Mouse (Mus musculus) limb, embryonic 11.5 days (tissue): ENCODE data around the gene Rbms2. TPM values are rescaled to one million over a fixed set of nuclear protein-coding genes. Genes with fewer than 3 reads are reported as not detected.

ENCODE experiments used
- microRNA counts: library from miRNA; unstranded; fragments of <30 nt; microRNA quantifications from one replicate; lab custom pipeline; 2016
- microRNA-seq: library from miRNA; unstranded; fragments of <30 nt; microRNA quantifications from one replicate; pipeline ENCODE4, GENCODE M21; 2016
- polyA plus RNA-seq: library from polyadenylated mRNA; unstranded; fragments of >200 nt; fragmentation: Nextera tagmentation; extraction: Ambion mirVana; gene quantifications from 2 replicates; pipeline ENCODE4 v1.2.1, GENCODE M21; 2014

Gene Rbms2
- polyA plus RNA-seq, 1 experiment from 2014 or later: 25.2 TPM

MicroRNAs within 50 kb of the gene (microRNA counts, 519-probe panel; counts per million panel counts)
- microRNA mmu-miR-677 (lab: Ali Mortazavi, UCI): not detected

Small RNA genes lying within 50 kb of the gene (microRNA-seq; reads per million reads assigned to microRNA genes)
- gene Mir677: 15.6 reads per million, percentile 27 among the genes with 10 or more reads in this experiment

Other genes with a start within 250 kb of the Rbms2 start
- not detected in 2 replicates for gene Hsd17b6, start 172.7 kb downstream of the Rbms2 start, polyA plus RNA-seq
- gene Prim1, start 165.1 kb downstream of the Rbms2 start, polyA plus RNA-seq: 111 TPM in 2 replicates
- 1,036 and 1,045 TPM in 2 replicates for gene Naca, start 144.7 kb downstream of the Rbms2 start, polyA plus RNA-seq
- gene Ptges3, start 121.3 kb downstream of the Rbms2 start, polyA plus RNA-seq: 631 and 646 TPM in 2 replicates
- 2,292 and 2,394 TPM in 2 replicates for gene Atp5b, start 97.0 kb downstream of the Rbms2 start, polyA plus RNA-seq
- gene Baz2a, start 88.7 kb downstream of the Rbms2 start, polyA plus RNA-seq: 16.7 and 17.1 TPM in 2 replicates
- gene Gls2, start 14.2 kb upstream of the Rbms2 start, polyA plus RNA-seq: 1.6 and 1.9 TPM in 2 replicates
- gene Spryd4, start 31.5 kb upstream of the Rbms2 start, polyA plus RNA-seq: 32.5 and 33.1 TPM in 2 replicates
- 0.32 and 0.41 TPM in 2 replicates for gene Mip, start 45.5 kb upstream of the Rbms2 start, polyA plus RNA-seq
- 92.9 and 95.6 TPM in 2 replicates for gene Timeless, start 51.8 kb upstream of the Rbms2 start, polyA plus RNA-seq
- 0.50 and 0.52 TPM in 2 replicates for gene Apon, start 73.8 kb upstream of the Rbms2 start, polyA plus RNA-seq
- not detected in 2 replicates for gene Apof, start 88.4 kb upstream of the Rbms2 start, polyA plus RNA-seq
- gene Stat2, start 90.3 kb upstream of the Rbms2 start, polyA plus RNA-seq: 12.0 and 14.0 TPM in 2 replicates
- gene Il23a, start 118.5 kb upstream of the Rbms2 start, polyA plus RNA-seq: not detected in 2 replicates
- gene Pan2, start 123.0 kb upstream of the Rbms2 start, polyA plus RNA-seq: 37.5 and 38.7 TPM in 2 replicates
- 343 and 351 TPM in 2 replicates for gene Cnpy2, start 142.2 kb upstream of the Rbms2 start, polyA plus RNA-seq
- 231 and 232 TPM in 2 replicates for gene Cs, start 157.4 kb upstream of the Rbms2 start, polyA plus RNA-seq
- gene Coq10a, start 188.7 kb upstream of the Rbms2 start, polyA plus RNA-seq: 8.5 and 11.0 TPM in 2 replicates
- gene Ankrd52, start 196.8 kb upstream of the Rbms2 start, polyA plus RNA-seq: 12.0 and 12.8 TPM in 2 replicates
- 0.07 and 0.20 TPM in 2 replicates for gene Slc39a5, start 220.9 kb upstream of the Rbms2 start, polyA plus RNA-seq
- gene Nabp2, start 231.2 kb upstream of the Rbms2 start, polyA plus RNA-seq: 89.9 and 91.8 TPM in 2 replicates
- 34.3 and 34.6 TPM in 2 replicates for gene Rnf41, start 231.4 kb upstream of the Rbms2 start, polyA plus RNA-seq